Mouse (Mus musculus) heart, adult 2 months (tissue): ENCODE measurements around the gene Ddx23.

Source experiments
- CTCF ChIP-seq: fragments of 200-600 bp; IDR thresholded peaks from 2 replicates; pipeline ENCODE4 v1.8.1; 2022; ENCODE audit warnings: antibody characterized with exemption, mild to moderate bottlenecking, moderate library complexity
- POLR2A ChIP-seq: fragments of 200-500 bp; IDR thresholded peaks from 2 replicates; pipeline ENCODE4 v1.6.1; 2011; ENCODE audit warnings: mild to moderate bottlenecking, low read depth, low read length, control low read depth; ENCODE audit not compliant: insufficient read depth

DNA sequence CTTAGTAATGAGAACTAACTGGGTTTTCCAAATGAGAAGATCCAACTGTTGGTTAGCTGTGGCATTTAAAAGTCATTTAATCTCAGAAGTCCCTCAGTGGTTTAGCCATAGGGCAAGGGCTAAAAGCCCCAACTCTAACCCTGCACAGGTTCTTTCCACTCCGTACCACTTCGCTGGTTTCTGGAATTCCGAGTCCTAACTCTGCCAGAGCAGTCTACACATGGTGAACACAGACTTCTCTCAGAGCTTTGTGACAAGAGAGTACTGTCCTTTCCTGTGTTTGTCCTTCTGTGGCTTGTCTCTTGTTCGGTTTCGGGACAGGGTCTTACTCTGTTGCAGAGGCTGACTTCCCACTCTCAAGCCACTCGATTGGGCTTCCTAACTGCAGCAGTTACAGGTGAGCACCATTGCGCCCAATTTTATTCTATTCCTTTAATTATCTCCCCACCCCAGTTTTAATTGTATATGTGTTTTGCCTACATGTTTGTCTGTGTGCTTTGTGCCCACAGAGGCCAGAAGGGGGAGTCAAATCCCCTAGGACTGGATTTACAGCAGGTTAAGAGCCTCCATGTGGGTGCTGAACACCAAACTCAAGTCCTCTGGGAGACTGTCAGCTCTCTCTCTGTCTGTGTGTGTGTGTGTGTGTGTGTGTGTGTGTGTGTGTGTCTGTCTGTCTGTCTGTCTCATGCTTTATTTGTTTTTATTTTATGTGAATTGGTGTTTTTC lies 36.0 kb downstream of the Ddx23 start:
- TF ChIP-seq POLR2A: no peak
- TF ChIP-seq CTCF: no peak
